Mouse (Mus musculus) layer of hippocampus, adult 9-11 months (tissue): ENCODE measurements around the gene Scd1.

Source experiments
- DNase-seq: peaks from one replicate; pipeline ENCODE4 v3.0.0; 2022

The Scd1 gene

GRCm38 (mm10) chr19:44407341-44408222, at the start of gene Scd1:
TSS of gene Scd1 (minus strand) at chr19:44407879.
- peak; percentile 83 for DNase-seq

- DNase-seq = no peak
These were observed 47.7 kb upstream of the Scd1 start for GRCm38 (mm10) chr19:44455356-44455755.

GRCm38 (mm10) chr19:44454862-44455261, 47.2 kb upstream of the Scd1 start:
- DNase-seq = no peak

- no peak for DNase-seq
These were observed 40.2 kb upstream of the Scd1 start for GRCm38 (mm10) chr19:44447927-44448326.

- DNase-seq = no peak
These were observed 38.1 kb upstream of the Scd1 start for GRCm38 (mm10) chr19:44445755-44446154.

- DNase-seq = no peak
These were observed 31.6 kb upstream of the Scd1 start for GRCm38 (mm10) chr19:44439302-44439701.

- no peak for DNase-seq
These were observed 30.3 kb upstream of the Scd1 start for GRCm38 (mm10) chr19:44437975-44438374.

- no peak for DNase-seq
These were observed 24.4 kb upstream of the Scd1 start for GRCm38 (mm10) chr19:44432084-44432483.

- DNase-seq = no peak
These were observed 20.0 kb upstream of the Scd1 start for GRCm38 (mm10) chr19:44427721-44428120.

- no peak for DNase-seq
These were observed 14.5 kb upstream of the Scd1 start for GRCm38 (mm10) chr19:44422051-44422631.

- DNase-seq = no peak
These were observed 11.9 kb upstream of the Scd1 start for GRCm38 (mm10) chr19:44419530-44419929.

- DNase-seq = no peak
These were observed 11.3 kb upstream of the Scd1 start for GRCm38 (mm10) chr19:44418945-44419344.

GRCm38 (mm10) chr19:44418544-44418943, 10.9 kb upstream of the Scd1 start:
- DNase-seq = no peak

GRCm38 (mm10) chr19:44418061-44418460, 10.4 kb upstream of the Scd1 start:
- no peak for DNase-seq

GRCm38 (mm10) chr19:44417448-44417847, 9.8 kb upstream of the Scd1 start:
- DNase-seq = no peak

- DNase-seq = no peak
These were observed 8.6 kb upstream of the Scd1 start for GRCm38 (mm10) chr19:44416240-44416639.

GRCm38 (mm10) chr19:44415464-44415863, 7.8 kb upstream of the Scd1 start:
- no peak for DNase-seq

GRCm38 (mm10) chr19:44410269-44410992, 2.8 kb upstream of the Scd1 start:
- DNase-seq = no peak

GRCm38 (mm10) chr19:44408595-44408994, 916 bp upstream of the Scd1 start:
- no peak for DNase-seq

- peak; percentile 55 for DNase-seq
These were observed 505 bp upstream of the Scd1 start for GRCm38 (mm10) chr19:44408223-44408545.

GRCm38 (mm10) chr19:44403546-44403945, 4.1 kb downstream of the Scd1 start:
- no peak for DNase-seq

- DNase-seq = no peak
These were observed 7.0 kb downstream of the Scd1 start for GRCm38 (mm10) chr19:44400484-44401197.

- no peak for DNase-seq
These were observed 7.6 kb downstream of the Scd1 start for GRCm38 (mm10) chr19:44400076-44400475.
